Mouse (Mus musculus) heart, embryonic 11.5 days (tissue): ENCODE data around the gene Rbmx. TPM values are rescaled to one million over a fixed set of nuclear protein-coding genes. Genes with fewer than 3 reads are reported as not detected.

Experiments
- ATAC-seq: fragments of 200-750 bp; cut with Nextera tagmentation; replicated peaks from 2 replicates; pipeline ENCODE4 v1.8.0; 2017; ENCODE audit warnings: moderate library complexity; ENCODE audit not compliant: insufficient number of reproducible peaks, low FRiP score, low TSS enrichment
- H3K27ac ChIP-seq: fragments of 300-500 bp; sonication (generic); 2 replicates; pipeline ENCODE4 v1.5.1; 2014; ENCODE audit warnings: mild to moderate bottlenecking, low read depth, low read length
- H3K27me3 ChIP-seq: fragments of 300-500 bp; sonication (generic); 2 replicates; pipeline ENCODE4 v1.6.1; 2014; ENCODE audit warnings: mild to moderate bottlenecking, low read length, mixed read lengths; ENCODE audit not compliant: control insufficient read depth, insufficient read depth
- H3K36me3 ChIP-seq: fragments of 300-500 bp; sonication (generic); 2 replicates; pipeline ENCODE4 v1.6.1; 2014; ENCODE audit warnings: mild to moderate bottlenecking, low read length, moderate library complexity, mixed read lengths; ENCODE audit not compliant: control insufficient read depth, insufficient read depth
- H3K4me1 ChIP-seq: fragments of 300-500 bp; sonication (generic); 2 replicates; pipeline ENCODE4 v1.6.1; 2014; ENCODE audit warnings: low read length; ENCODE audit not compliant: control insufficient read depth, insufficient read depth
- H3K4me2 ChIP-seq: fragments of 300-500 bp; sonication (generic); 2 replicates; pipeline ENCODE4 v1.6.1; 2014; ENCODE audit warnings: mild to moderate bottlenecking, moderate library complexity
- H3K4me3 ChIP-seq: fragments of 300-500 bp; sonication (generic); 2 replicates; pipeline ENCODE4 v1.5.1; 2014; ENCODE audit warnings: low read depth, low read length
- H3K9ac ChIP-seq: fragments of 300-500 bp; sonication (generic); 2 replicates; pipeline ENCODE4 v1.6.1; 2014; ENCODE audit warnings: mild to moderate bottlenecking, low read depth, low read length, moderate library complexity
- H3K9me3 ChIP-seq: fragments of 300-500 bp; sonication (generic); replicated peaks from 2 replicates; pipeline ENCODE4 v1.6.1; 2016; ENCODE audit warnings: low read length; ENCODE audit not compliant: control insufficient read depth
- WGBS: fragments of 180-500 bp; shearing (Covaris S2); extraction: QIAGEN DNeasy Blood & Tissue Kit; methylation state at CpG from one replicate; pipeline ENCODE4 v1.1.7; 2014; ENCODE audit not compliant: insufficient replicate concordance; 5-methylcytosine and 5-hydroxymethylcytosine counted together
- polyA plus RNA-seq: library from polyadenylated mRNA; unstranded; fragments of >200 nt; fragmentation: Nextera tagmentation; extraction: Ambion mirVana; gene quantifications from 2 replicates; pipeline ENCODE4 v1.2.1, GENCODE M21; 2014

Rbmx gene
- polyA plus RNA-seq: 94.5 and 96.2 TPM in 2 replicates

DNA sequence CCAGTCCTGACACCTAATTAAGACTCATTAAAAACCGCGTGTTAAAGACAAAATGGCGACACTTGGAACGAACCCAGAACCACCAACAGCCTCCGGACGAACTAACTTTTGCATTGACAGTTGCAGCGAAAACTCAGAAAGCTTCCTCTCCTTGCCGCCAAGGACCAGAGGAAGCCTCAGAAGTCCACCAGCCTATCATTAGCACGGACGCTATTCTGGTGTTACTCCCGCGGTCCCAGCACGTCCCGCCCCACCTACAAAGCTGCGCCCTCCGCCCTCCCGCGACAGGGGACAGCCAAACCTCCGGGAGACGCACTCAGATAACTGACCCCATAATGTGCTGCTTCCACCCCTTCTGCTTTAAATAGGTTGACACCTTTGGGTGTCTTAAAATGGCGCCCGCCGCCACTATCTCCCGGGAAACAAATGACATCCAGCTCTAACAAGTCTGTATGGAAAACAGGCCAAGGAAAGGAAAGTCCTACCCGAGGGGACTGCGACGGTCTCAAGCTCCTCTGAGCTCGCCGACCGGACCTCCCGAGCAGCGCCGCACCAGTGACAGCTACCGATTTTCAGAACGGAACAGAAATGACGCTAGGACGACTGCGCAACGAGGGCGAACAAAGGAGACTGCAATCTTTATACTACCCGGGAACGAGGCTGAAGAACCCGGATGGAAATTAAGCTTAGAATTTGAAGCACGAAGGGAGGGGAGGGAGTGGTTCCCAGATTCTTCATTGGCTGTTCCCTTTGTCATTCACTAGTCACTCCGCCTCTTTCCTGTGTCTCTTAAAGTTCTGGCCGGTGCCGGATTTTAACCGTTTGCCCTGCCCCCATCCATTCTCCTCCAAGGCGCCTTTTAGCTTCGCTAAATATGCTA, at the start of gene Rbmx:
Rbmx (minus strand) TSS at position 670 of the 880 bp plus-strand sequence.
- Histone ChIP-seq H3K4me3 (peak within 1 kb of the TSS; percentile 53), H3K9me3 (no peaks in the 10 kb centered on the region), H3K27ac (peak within 1 kb of the TSS; percentile 94), H3K4me2 (peak within 1 kb of the TSS; percentile 60), H3K9ac (peak within 1 kb of the TSS; percentile 83), H3K27me3 (no peaks in the 10 kb centered on the region), H3K4me1 (no peaks in the 10 kb centered on the region), H3K36me3 (peaks cover 2% of the 10 kb centered on the region; the same call in 1 of the 2 replicates)
- WGBS: 15% methylated on average over 50 of the region's 50 CpGs
- ATAC-seq: peak; percentile 92

DNA sequence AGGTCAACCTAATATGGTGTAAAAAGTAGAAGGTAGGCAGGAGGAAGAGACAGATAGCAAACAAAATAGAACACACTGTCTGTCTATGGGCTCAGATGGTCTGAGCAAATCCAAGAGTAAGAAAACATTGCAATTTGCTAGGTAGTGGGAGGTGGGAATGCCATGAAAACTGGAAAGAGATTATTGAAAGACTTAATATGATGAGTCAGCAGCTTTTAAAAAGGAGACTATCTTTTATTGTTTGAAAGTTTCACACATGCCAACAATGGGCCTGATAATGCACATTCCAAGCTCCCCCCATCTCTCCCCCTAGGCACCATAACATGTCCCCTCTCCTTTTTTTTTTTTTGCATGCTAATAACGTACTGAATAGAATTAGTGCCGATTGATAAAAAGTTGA, 41.1 kb upstream of the Rbmx start:
- H3K9ac ChIP-seq: no peak overlapping the region
- no peak overlapping the region for H3K4me2 ChIP-seq
- ATAC-seq: no peak
- no peak overlapping the region for H3K4me3 ChIP-seq
- no peaks in the 10 kb centered on the region for H3K27me3 ChIP-seq
- H3K36me3 ChIP-seq: no peaks in the 10 kb centered on the region
- 81% methylated on average over 2 of the region's 2 CpGs for WGBS
- H3K9me3 ChIP-seq: no peaks in the 10 kb centered on the region
- H3K27ac ChIP-seq: no peak overlapping the region
- H3K4me1 ChIP-seq: no peaks in the 10 kb centered on the region

DNA sequence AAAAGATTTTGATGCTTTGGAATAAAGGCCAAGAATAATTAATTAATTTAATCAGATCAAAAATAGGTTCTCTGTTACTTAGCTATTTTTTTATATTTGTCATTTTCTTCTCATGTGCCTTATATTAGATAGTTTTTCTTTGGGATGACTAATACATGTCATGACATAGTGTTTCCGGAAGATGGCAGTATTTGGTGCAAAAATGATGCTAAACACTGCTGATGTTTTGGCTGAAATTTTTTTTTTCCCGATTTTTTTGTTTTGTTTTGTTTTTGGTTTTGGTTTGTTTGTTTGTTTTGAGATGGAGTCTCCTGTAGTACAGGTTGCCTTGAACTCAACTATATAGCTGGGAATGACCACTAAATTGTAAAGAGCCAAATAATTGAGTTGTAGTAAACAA, 38.8 kb upstream of the Rbmx start:
- ATAC-seq: no peak
- WGBS: 7% methylated on average over 2 of the region's 2 CpGs
- Histone ChIP-seq H3K9me3 (no peaks in the 10 kb centered on the region), H3K4me2 (no peak overlapping the region), H3K27ac (no peak overlapping the region), H3K36me3 (no peaks in the 10 kb centered on the region), H3K27me3 (no peaks in the 10 kb centered on the region), H3K4me1 (no peaks in the 10 kb centered on the region), H3K9ac (no peak overlapping the region), H3K4me3 (no peak overlapping the region)

DNA sequence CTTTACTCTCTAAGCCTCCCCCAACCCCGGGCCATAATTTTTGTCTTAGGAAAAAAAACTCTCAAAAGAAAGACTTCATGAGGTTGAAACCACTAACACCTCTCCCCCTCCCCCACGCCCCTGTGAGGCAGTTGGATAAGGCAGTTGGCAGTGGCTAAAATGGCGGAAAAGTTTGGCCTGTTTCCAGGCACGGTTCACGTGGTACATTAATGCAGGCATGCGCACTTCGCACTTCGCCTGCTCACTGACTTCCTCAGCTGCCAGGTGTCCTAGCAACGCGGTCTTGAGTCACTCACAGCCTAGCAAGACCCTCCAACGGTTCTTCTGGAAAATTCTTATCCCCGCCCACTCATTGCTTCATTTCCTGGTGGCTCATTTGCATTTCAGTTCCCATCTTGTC, 15.9 kb upstream of the Rbmx start, which contains the start of gene Gm364:
Gm364 (plus strand) TSS at position 386 of the 400 bp plus-strand sequence.
- Histone ChIP-seq H3K4me1 (no peaks in the 10 kb centered on the region), H3K27ac (no peak within 1 kb of the TSS), H3K9me3 (no peaks in the 10 kb centered on the region), H3K36me3 (no peaks in the 10 kb centered on the region), H3K4me3 (no peak within 1 kb of the TSS), H3K4me2 (no peak within 1 kb of the TSS), H3K9ac (no peak within 1 kb of the TSS), H3K27me3 (no peaks in the 10 kb centered on the region)
- WGBS: 83% methylated on average over 12 of the region's 12 CpGs
- ATAC-seq: no peak

DNA sequence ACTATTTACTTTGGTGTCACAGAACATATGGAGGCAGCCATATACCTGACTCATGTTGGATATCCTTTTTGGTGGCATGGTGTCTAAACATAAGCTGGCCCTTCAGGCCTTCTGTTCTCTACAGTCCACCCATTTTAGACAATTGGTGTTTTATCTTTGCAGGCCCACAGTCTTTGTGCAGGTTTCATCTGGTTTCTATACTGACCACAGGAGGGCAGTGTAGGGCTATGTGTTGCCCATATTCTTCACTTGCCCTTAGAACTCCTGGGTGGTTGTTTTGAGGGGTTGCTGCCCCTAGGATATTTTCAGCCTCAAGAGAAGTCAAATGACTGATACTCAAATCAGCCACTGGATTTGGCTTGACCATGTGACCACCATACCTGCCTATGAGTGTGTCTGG, 10.8 kb upstream of the Rbmx start:
- Histone ChIP-seq H3K27me3 (no peaks in the 10 kb centered on the region), H3K4me2 (no peak overlapping the region), H3K4me3 (no peak overlapping the region), H3K36me3 (no peaks in the 10 kb centered on the region), H3K9me3 (no peaks in the 10 kb centered on the region), H3K9ac (no peak overlapping the region), H3K27ac (no peak overlapping the region), H3K4me1 (no peaks in the 10 kb centered on the region)
- no peak for ATAC-seq

DNA sequence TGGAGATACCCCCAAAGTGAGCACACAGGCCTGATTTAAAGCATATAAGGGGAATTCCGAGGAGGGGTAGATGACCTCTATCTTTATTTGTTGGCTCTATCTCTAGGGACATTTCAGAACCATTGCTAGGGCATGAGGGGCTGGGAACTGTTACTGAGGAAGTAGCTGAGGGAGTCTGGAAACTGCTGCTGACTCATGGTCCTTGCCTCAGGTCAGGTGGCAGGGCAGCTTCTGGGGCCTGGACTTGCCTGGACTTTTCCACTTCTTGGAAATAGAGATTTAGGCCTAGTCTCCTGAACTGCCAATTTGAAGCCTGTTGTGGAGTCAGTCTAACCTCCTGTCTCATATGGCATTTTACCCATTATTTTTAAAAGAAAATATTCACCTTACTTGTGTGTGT, 8.6 kb upstream of the Rbmx start:
- no peak overlapping the region for H3K4me3 ChIP-seq
- no peak overlapping the region for H3K9ac ChIP-seq
- no peaks in the 10 kb centered on the region for H3K36me3 ChIP-seq
- H3K27me3 ChIP-seq: no peaks in the 10 kb centered on the region
- no peak overlapping the region for H3K27ac ChIP-seq
- H3K9me3 ChIP-seq: no peaks in the 10 kb centered on the region
- 67% methylated on average over 1 of the region's 1 CpGs for WGBS
- no peak overlapping the region for H3K4me2 ChIP-seq
- no peak for ATAC-seq
- no peaks in the 10 kb centered on the region for H3K4me1 ChIP-seq

DNA sequence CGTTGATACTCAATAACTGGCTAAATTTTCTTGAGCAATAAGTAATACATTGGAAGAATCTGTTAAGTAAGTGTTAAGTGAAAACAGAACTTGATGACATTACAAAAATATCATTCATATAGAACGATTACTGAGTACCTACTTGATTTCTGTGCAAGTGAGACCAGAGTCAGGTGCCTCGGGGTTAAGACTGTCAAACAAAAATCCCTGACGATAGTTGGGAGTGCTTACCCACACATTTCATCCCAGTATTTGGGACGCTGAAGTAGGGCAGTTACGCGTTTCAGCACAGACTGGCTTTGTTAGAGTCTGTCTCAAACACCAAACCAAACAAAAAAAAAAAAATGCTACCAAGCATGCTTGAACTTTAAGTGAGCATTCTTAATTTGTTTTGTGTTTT, 576 bp upstream of the Rbmx start:
- Histone ChIP-seq H3K27ac (no peak overlapping the region), H3K4me3 (peak overlapping the region; percentile 12)

DNA sequence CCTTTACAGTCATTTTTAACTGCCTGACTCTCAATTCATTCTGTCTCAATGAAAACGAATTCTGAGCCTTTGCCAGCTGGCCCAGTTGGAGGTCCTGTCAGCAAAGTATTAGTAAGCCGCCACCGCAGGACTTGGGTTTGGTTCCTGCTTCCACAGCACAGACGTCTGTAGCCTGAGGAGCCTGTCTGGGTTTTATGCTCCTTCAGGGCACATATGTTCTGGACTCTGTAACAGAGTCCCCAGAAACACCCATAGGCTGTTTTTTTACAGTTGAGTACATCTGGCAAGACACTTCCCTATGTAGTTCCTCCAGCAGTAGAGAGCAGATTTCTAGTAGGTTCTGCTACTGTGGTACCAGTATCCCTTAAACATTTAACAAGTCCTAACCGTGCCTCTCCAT, 11.9 kb downstream of the Rbmx start:
- H3K4me1 ChIP-seq: no peaks in the 10 kb centered on the region
- no peak for ATAC-seq
- no peak overlapping the region for H3K9ac ChIP-seq
- 79% methylated on average over 5 of the region's 5 CpGs for WGBS
- no peak overlapping the region for H3K4me2 ChIP-seq
- no peak overlapping the region for H3K27ac ChIP-seq
- H3K27me3 ChIP-seq: no peaks in the 10 kb centered on the region
- no peaks in the 10 kb centered on the region for H3K9me3 ChIP-seq
- H3K4me3 ChIP-seq: no peak overlapping the region
- peaks cover 9% of the 10 kb centered on the region for H3K36me3 ChIP-seq

More for the DNA sequence above, 576 bp upstream of the Rbmx start:
- H3K36me3 ChIP-seq: no peaks in the 10 kb centered on the region; the same call in 1 of the 2 replicates
- peak overlapping the region; percentile 34; the same call in 1 of the 2 replicates for H3K9ac ChIP-seq
- peak; percentile 23; the same call in 1 of the 2 replicates for ATAC-seq
- 27% methylated on average over 7 of the region's 7 CpGs for WGBS
- peak overlapping the region; percentile 46 for H3K4me2 ChIP-seq
- no peaks in the 10 kb centered on the region for H3K27me3 ChIP-seq
- H3K4me1 ChIP-seq: no peaks in the 10 kb centered on the region
- H3K9me3 ChIP-seq: no peaks in the 10 kb centered on the region

DNA sequence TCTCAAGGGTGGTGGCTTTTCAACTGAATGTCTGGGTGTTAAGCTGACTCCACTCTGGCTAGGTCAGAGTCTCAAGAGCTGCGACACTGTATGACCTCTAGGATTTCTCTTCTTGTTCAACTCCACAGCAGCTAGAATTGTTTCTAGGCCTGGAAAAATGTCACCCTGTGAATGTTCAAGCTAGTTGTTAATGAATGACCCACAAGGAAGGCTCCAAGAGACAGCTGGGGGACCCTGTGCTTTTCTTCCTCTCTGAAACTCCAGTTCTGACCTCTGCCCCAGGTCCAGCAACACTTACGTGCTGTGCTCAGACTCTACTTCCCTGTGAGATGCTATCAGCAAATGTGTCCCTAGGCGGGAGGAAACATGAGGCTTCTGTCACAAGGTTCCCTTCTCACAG, 14.3 kb downstream of the Rbmx start:
- Histone ChIP-seq H3K4me2 (no peak overlapping the region), H3K27ac (no peak overlapping the region), H3K27me3 (no peaks in the 10 kb centered on the region), H3K9ac (no peak overlapping the region), H3K4me1 (no peaks in the 10 kb centered on the region), H3K4me3 (no peak overlapping the region), H3K9me3 (no peaks in the 10 kb centered on the region), H3K36me3 (peaks cover 6% of the 10 kb centered on the region; the same call in 1 of the 2 replicates)
- ATAC-seq: no peak
- WGBS: 92% methylated on average over 3 of the region's 3 CpGs
